Mouse (Mus musculus): Measurements from ENCODE around the gene Sebox. TPM values are rescaled to one million over a fixed set of nuclear protein-coding genes. Genes with fewer than 3 reads are reported as not detected.
A peak's percentile ranks its signal among the peaks of the same experiment; 100 is the strongest.

The Sebox gene
- 0.20 TPM in 1 of 2 replicates, not detected in the other for polyA plus RNA-seq (2016; fragmentation: Nextera tagmentation; extraction: Ambion mirVana)

- Histone ChIP-seq H3K36me3 (peaks cover 33% of the 10 kb centered on the region), H3K27ac (replicated peaks) (no peak within 1 kb of the TSS), H3K4me1 (peaks cover 35% of the 10 kb centered on the region), H3K4me3 (no peak within 1 kb of the TSS), H3K27me3 (ENCODE audit: low read depth, poor library complexity, severe bottlenecking) (peaks cover 33% of the 10 kb centered on the region), H3K9me3 (replicated peaks) (no peaks in the 10 kb centered on the region)
- 72% methylated on average over 7 of the region's 7 CpGs for WGBS
- DNase-seq (ENCODE audit: low spot score) = no peak
These were observed at the start of gene Sebox for GRCm38 (mm10) chr11:78502909-78503650. Sebox (plus strand) TSS chr11:78503447.

GRCm38 (mm10) chr11:78453675-78454074 is 49.6 kb upstream of the Sebox start:
- H3K36me3 ChIP-seq = no peaks in the 10 kb centered on the region
- 10% methylated on average over 4 of the region's 4 CpGs for WGBS
- H3K4me1 ChIP-seq = 0 out of 2 replicates have a peak, but pooled peaks cover 5% of the 10 kb centered on the region
- H3K9me3 ChIP-seq (replicated peaks) = no peaks in the 10 kb centered on the region
- no peaks in the 10 kb centered on the region for H3K27me3 ChIP-seq (ENCODE audit: low read depth, poor library complexity, severe bottlenecking)
- peak; percentile 52 for DNase-seq (ENCODE audit: low spot score)
- no peak overlapping the region for H3K4me3 ChIP-seq
- H3K27ac ChIP-seq (replicated peaks) = no peak overlapping the region

GRCm38 (mm10) chr11:78454276-78454675 is 49.0 kb upstream of the Sebox start:
- Histone ChIP-seq H3K4me3 (no peak overlapping the region), H3K27me3 (ENCODE audit: low read depth, poor library complexity, severe bottlenecking) (no peaks in the 10 kb centered on the region), H3K4me1 (0 out of 2 replicates have a peak, but pooled peaks cover 5% of the 10 kb centered on the region), H3K36me3 (no peaks in the 10 kb centered on the region), H3K27ac (replicated peaks) (no peak overlapping the region), H3K9me3 (replicated peaks) (no peaks in the 10 kb centered on the region)
- DNase-seq (ENCODE audit: low spot score) = no peak
- WGBS = 72% methylated on average over 7 of the region's 7 CpGs

GRCm38 (mm10) chr11:78455308-78455707 is 47.9 kb upstream of the Sebox start:
- Histone ChIP-seq H3K9me3 (replicated peaks) (no peaks in the 10 kb centered on the region), H3K27me3 (ENCODE audit: low read depth, poor library complexity, severe bottlenecking) (no peaks in the 10 kb centered on the region), H3K27ac (replicated peaks) (no peak overlapping the region), H3K4me3 (no peak overlapping the region), H3K36me3 (no peaks in the 10 kb centered on the region), H3K4me1 (0 out of 2 replicates have a peak, but pooled peaks cover 5% of the 10 kb centered on the region)
- 49% methylated on average over 5 of the region's 5 CpGs for WGBS
- peak; percentile 41 for DNase-seq (ENCODE audit: low spot score)

GRCm38 (mm10) chr11:78458740-78459139 is 44.5 kb upstream of the Sebox start:
- 0 out of 2 replicates have a peak, but pooled peaks cover under 1% of the 10 kb centered on the region for H3K27me3 ChIP-seq (ENCODE audit: low read depth, poor library complexity, severe bottlenecking)
- WGBS = 86% methylated on average over 17 of the region's 17 CpGs
- no peaks in the 10 kb centered on the region for H3K9me3 ChIP-seq (replicated peaks)
- H3K36me3 ChIP-seq = no peaks in the 10 kb centered on the region
- H3K4me3 ChIP-seq = no peak overlapping the region
- H3K27ac ChIP-seq (replicated peaks) = no peak overlapping the region
- DNase-seq (ENCODE audit: low spot score) = no peak
- peaks cover 15% of the 10 kb centered on the region for H3K4me1 ChIP-seq

GRCm38 (mm10) chr11:78461894-78462293 is 41.4 kb upstream of the Sebox start:
- no peaks in the 10 kb centered on the region for H3K36me3 ChIP-seq
- no peak for DNase-seq (ENCODE audit: low spot score)
- H3K27me3 ChIP-seq (ENCODE audit: low read depth, poor library complexity, severe bottlenecking) = 0 out of 2 replicates have a peak, but pooled peaks cover 8% of the 10 kb centered on the region
- WGBS = 77% methylated on average over 1 of the region's 1 CpGs
- H3K4me1 ChIP-seq = peaks cover 37% of the 10 kb centered on the region
- no peaks in the 10 kb centered on the region for H3K9me3 ChIP-seq (replicated peaks)
- no peak overlapping the region for H3K4me3 ChIP-seq
- H3K27ac ChIP-seq (replicated peaks) = no peak overlapping the region

GRCm38 (mm10) chr11:78462669-78463068 is 40.6 kb upstream of the Sebox start:
- H3K9me3 ChIP-seq (replicated peaks) = no peaks in the 10 kb centered on the region
- DNase-seq (ENCODE audit: low spot score) = no peak
- no peaks in the 10 kb centered on the region for H3K36me3 ChIP-seq
- H3K27me3 ChIP-seq (ENCODE audit: low read depth, poor library complexity, severe bottlenecking) = 0 out of 2 replicates have a peak, but pooled peaks cover 8% of the 10 kb centered on the region
- WGBS = 84% methylated on average over 5 of the region's 5 CpGs
- no peak overlapping the region for H3K27ac ChIP-seq (replicated peaks)
- H3K4me3 ChIP-seq = no peak overlapping the region
- peaks cover 39% of the 10 kb centered on the region for H3K4me1 ChIP-seq

GRCm38 (mm10) chr11:78463286-78464036 is 39.8 kb upstream of the Sebox start:
- WGBS = 74% methylated on average over 13 of the region's 13 CpGs

GRCm38 (mm10) chr11:78465116-78465515 is 38.1 kb upstream of the Sebox start:
- no peaks in the 10 kb centered on the region for H3K9me3 ChIP-seq (replicated peaks)
- peaks cover 5% of the 10 kb centered on the region; the same call in 1 of the 2 replicates for H3K36me3 ChIP-seq
- DNase-seq (ENCODE audit: low spot score) = peak; percentile 20
- 47% methylated on average over 9 of the region's 9 CpGs for WGBS
- peaks cover 39% of the 10 kb centered on the region for H3K4me1 ChIP-seq
- peak overlapping the region; percentile 97 for H3K27ac ChIP-seq (replicated peaks)
- H3K4me3 ChIP-seq = peak overlapping the region; percentile 82
- H3K27me3 ChIP-seq (ENCODE audit: low read depth, poor library complexity, severe bottlenecking) = 0 out of 2 replicates have a peak, but pooled peaks cover 8% of the 10 kb centered on the region

More at GRCm38 (mm10) chr11:78463286-78464036, 39.8 kb upstream of the Sebox start:
- H3K27me3 ChIP-seq (ENCODE audit: low read depth, poor library complexity, severe bottlenecking) = 0 out of 2 replicates have a peak, but pooled peaks cover 8% of the 10 kb centered on the region
- H3K4me3 ChIP-seq = no peak overlapping the region
- no peaks in the 10 kb centered on the region for H3K36me3 ChIP-seq
- peaks cover 39% of the 10 kb centered on the region for H3K4me1 ChIP-seq
- no peak for DNase-seq (ENCODE audit: low spot score)
- no peaks in the 10 kb centered on the region for H3K9me3 ChIP-seq (replicated peaks)
- H3K27ac ChIP-seq (replicated peaks) = no peak overlapping the region

- Histone ChIP-seq H3K4me1 (peaks cover 39% of the 10 kb centered on the region), H3K9me3 (replicated peaks) (no peaks in the 10 kb centered on the region), H3K27me3 (ENCODE audit: low read depth, poor library complexity, severe bottlenecking) (0 out of 2 replicates have a peak, but pooled peaks cover 8% of the 10 kb centered on the region), H3K36me3 (peaks cover 10% of the 10 kb centered on the region; the same call in 1 of the 2 replicates), H3K27ac (replicated peaks) (peak within 1 kb of the TSS; percentile 97), H3K4me3 (peak within 1 kb of the TSS; percentile 82)
- DNase-seq (ENCODE audit: low spot score) = peak; percentile 82
- WGBS = under 1% methylated on average over 41 of the region's 41 CpGs
These were observed 37.6 kb upstream of the Sebox start, which contains the start of gene Slc46a1 for GRCm38 (mm10) chr11:78465568-78466180. Slc46a1 (plus strand) TSS chr11:78465697.

GRCm38 (mm10) chr11:78466242-78466912 is 36.9 kb upstream of the Sebox start:
- H3K9me3 ChIP-seq (replicated peaks) = no peaks in the 10 kb centered on the region
- peak overlapping the region; percentile 82 for H3K4me3 ChIP-seq
- peaks cover 39% of the 10 kb centered on the region for H3K4me1 ChIP-seq
- 0 out of 2 replicates have a peak, but pooled peaks cover 8% of the 10 kb centered on the region for H3K27me3 ChIP-seq (ENCODE audit: low read depth, poor library complexity, severe bottlenecking)
- H3K36me3 ChIP-seq = peaks cover 16% of the 10 kb centered on the region
- H3K27ac ChIP-seq (replicated peaks) = peak overlapping the region; percentile 97
- peak; percentile 22 for DNase-seq (ENCODE audit: low spot score)
- WGBS = 56% methylated on average over 23 of the region's 23 CpGs

GRCm38 (mm10) chr11:78467515-78467914 is 35.7 kb upstream of the Sebox start:
- no peaks in the 10 kb centered on the region for H3K9me3 ChIP-seq (replicated peaks)
- 0 out of 2 replicates have a peak, but pooled peaks cover 8% of the 10 kb centered on the region for H3K27me3 ChIP-seq (ENCODE audit: low read depth, poor library complexity, severe bottlenecking)
- H3K4me1 ChIP-seq = peaks cover 38% of the 10 kb centered on the region
- DNase-seq (ENCODE audit: low spot score) = no peak
- no peak overlapping the region for H3K4me3 ChIP-seq
- peaks cover 27% of the 10 kb centered on the region for H3K36me3 ChIP-seq
- no peak overlapping the region for H3K27ac ChIP-seq (replicated peaks)
- 90% methylated on average over 7 of the region's 7 CpGs for WGBS
